Mouse (Mus musculus) heart, postnatal 25 days (tissue): ENCODE measurements at regions not wholly inside any gene's neighbourhood (a gene's known extent, or its start where the extent isn't known, plus 50 kb on each side); places are given as distances from the start of the nearest gene placed in this dataset.

ENCODE experiments used
- DNase-seq: peaks from one replicate; pipeline ENCODE4 v3.0.0; 2022; ENCODE audit warnings: low spot score
- intact Hi-C: fragments of 180-260 bp; cut with DNase I; formaldehyde crosslinking; loops from one replicate; pipeline ENCODE4 v1.15.1; 2025

- DNase-seq, result no peak
- intact Hi-C loops, result no loop called here
Measured at GRCm38 (mm10) chr5:133167576-133167975, 624.4 kb upstream of the Auts2 start.

DNA sequence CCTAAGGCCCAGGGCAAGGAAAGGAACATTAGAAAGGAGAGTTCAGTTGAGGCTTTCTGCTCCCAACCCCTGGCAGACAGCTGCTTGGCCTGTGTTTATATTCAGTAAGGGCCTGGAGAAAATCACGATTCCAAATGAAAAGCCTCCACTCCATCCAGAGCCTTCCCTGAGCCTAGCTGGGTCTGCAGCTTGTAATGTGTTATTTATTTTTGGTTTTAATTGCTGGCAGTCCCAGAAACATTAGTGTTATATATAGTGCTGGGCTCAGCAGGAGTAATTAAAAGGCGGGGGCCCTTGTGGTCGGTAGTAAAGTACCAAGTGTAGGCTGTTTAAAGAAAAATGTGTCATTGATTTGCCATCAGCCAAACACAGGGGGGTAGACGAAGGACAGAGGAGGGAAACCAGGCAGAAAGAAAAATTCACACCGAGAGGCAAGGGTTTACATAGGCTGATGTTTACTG, 623.9 kb upstream of the Auts2 start:
- intact Hi-C loops, result no loop called here
- no peak for DNase-seq

- intact Hi-C loops, result no loop called here
- DNase-seq, result no peak
Measured at GRCm38 (mm10) chr5:133156115-133156857, 613.1 kb upstream of the Auts2 start.

DNA sequence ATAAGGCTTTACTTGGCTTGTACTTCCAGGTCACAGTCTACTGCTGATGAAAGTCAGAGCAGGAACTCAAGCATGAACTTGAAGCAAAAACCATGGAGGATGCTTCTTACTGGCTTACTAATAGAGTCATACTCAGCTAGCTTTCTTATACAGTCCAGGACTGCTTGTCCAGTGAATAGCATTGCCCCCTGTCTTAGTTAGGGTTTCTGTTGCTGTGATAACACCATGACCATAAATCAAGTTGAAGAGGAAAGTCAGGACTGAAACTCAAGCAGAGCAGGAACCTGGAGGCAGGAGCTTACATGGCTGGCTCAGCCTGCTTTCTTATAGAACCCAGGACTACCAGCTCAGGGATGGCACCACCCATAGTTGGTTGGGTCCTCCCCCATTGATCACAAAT, 602.9 kb upstream of the Auts2 start:
- intact Hi-C loops, result no loop called here
- DNase-seq, result no peak

DNA sequence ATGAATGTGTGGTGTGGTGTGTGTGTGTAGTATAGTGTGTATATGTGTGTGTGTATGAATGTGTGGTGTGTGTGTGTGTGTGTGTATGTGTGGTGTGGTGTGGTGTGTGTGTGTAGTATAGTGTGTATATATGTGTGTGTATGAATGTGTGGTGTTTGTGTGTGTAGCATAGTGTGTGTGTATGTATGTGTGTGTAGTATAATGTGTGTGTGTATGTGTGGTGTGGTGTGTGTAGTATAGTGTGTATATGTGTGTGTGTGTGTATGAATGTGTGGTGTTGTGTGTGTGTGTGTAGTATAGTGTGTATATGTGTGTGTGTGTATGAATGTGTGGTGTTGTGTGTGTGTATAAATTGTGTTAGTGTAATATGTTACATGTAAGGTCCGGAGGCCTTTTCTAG, 600.5 kb upstream of the Auts2 start:
- intact Hi-C loops, result no loop called here
- no peak for DNase-seq

GRCm38 (mm10) chr5:133142401-133143115, 599.4 kb upstream of the Auts2 start:
- no peak for DNase-seq
- intact Hi-C loops, result no loop called here

GRCm38 (mm10) chr5:133131042-133131441, 587.9 kb upstream of the Auts2 start:
- intact Hi-C loops, result no loop called here
- DNase-seq, result no peak

DNA sequence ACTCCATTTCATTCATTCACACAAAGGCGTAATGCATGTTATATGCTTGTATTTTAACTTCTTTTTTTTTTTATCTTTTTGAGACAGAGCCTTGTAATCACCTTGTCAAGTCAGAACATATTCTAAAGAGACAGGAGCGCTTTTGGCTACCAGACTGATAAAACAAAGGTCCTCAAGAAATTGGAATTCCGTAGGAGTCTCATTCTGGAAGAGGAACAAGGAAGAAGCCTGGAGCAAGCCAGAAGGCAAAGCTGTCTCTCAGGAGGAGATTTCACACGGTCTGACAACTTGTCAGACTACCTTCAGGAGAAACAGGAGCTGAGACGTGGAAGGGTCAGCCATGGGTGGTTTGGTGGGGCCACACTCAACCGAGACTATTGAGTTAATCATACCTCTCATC, 587.2 kb upstream of the Auts2 start:
- intact Hi-C loops, result no loop called here
- DNase-seq, result no peak

- DNase-seq, result no peak
- intact Hi-C loops, result no loop called here
Measured at GRCm38 (mm10) chr5:133124223-133124622, 581.1 kb upstream of the Auts2 start.

GRCm38 (mm10) chr5:133113946-133114345, 570.8 kb upstream of the Auts2 start:
- no peak for DNase-seq
- intact Hi-C loops, result no loop called here

- intact Hi-C loops, result no loop called here
Measured at GRCm38 (mm10) chr5:133113183-133113582, 570.0 kb upstream of the Auts2 start.

DNA sequence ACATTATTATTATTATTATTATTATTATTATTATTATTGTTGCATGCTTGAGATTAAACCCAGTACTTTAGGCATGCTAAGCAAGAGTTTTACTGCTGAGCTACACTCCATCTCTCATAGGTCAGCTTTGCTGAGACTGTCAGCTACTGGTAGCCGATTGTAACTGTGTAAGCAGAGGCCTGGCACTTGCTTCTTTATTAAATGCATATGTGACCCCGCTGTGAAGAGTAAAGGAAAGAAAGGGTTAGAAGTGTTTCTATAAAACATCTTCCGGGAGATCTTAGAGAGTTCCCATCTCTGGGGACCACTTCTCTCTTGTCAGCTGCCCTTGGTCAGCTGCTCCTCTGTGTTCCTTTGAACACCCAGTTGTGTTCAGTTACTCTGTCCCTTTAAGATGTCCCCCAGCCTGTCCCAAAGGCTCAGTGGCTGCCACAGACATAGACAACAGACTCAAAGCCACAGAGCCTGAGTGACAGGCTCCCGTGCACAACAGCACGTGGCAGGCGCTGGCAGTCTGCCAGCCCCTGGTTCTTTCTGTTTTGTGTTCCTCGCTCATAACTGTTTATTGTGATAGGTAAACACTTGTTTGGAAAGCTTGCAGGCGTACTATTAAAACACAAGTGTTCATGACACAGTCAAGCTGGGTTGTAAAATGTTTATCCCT, 563.7 kb upstream of the Auts2 start:
- DNase-seq, result no peak
- intact Hi-C loops, result no loop called here

More at GRCm38 (mm10) chr5:133113183-133113582, 570.0 kb upstream of the Auts2 start:
- DNase-seq, result no peak

- DNase-seq, result no peak
- intact Hi-C loops, result no loop called here
Measured at GRCm38 (mm10) chr5:133096340-133096739, 553.2 kb upstream of the Auts2 start.

DNA sequence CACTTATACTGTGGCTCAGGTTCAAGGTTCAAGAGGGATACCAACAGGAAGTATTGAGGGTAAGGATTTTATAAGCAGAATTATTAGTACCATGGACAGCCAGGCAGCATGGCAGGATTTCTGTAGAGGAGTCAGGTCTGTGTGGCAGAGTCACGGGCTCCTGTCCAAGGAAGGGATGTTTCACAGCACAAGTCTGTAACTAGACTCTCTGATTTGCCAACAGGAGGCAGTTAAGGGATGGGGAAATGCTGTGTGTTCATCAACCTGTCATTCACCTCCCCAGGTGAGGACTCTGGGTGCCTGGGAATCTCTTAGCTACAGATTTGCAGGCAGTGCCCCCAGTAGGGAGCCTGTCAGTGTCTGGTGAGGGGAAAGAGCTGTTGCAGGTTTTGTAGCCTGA, 541.7 kb upstream of the Auts2 start:
- DNase-seq, result no peak
- intact Hi-C loops, result no loop called here

DNA sequence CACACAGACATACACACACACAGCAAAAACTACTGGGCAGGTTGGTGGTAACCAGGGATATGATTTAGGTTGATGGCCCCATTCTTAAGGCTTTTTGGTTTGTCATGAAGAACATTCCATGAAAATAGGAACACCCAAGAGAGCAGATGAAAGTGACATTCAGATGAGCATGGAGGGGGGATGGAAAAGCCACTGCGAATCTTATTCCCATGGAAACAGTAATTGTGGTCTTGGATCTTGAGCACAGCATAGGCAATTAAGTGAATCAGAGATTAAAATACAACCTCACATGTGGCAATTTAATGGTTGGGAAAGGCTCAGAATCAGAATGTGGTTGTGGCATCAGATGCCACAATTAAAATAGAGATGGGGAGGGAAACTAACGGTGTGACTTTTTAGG, 537.6 kb upstream of the Auts2 start:
- intact Hi-C loops, result no loop called here
- no peak for DNase-seq

DNA sequence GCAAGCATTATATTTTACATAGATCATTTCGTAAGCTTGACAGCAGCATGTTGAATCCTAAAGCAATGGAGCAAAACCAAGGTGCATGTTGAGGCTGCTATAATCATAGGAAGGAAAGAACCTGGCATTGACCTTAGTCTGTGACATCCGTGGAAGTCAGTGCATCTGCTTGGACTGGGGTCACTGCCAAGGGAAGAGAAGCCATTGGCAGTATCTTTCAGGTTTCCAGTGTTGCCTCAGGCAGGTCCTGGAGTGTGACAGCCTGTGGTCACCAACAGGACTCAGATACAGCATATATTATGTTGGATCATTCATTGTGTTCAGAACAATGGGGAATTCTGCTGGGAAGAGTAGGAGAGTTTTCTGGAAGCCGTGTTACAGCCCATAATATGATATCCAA, 535.8 kb upstream of the Auts2 start:
- no peak for DNase-seq
- intact Hi-C loops, result no loop called here

GRCm38 (mm10) chr5:133078390-133078789, 535.2 kb upstream of the Auts2 start:
- intact Hi-C loops, result no loop called here
- DNase-seq, result no peak

- intact Hi-C loops, result no loop called here
- no peak for DNase-seq
Measured at GRCm38 (mm10) chr5:133073317-133073716, 530.2 kb upstream of the Auts2 start.

DNA sequence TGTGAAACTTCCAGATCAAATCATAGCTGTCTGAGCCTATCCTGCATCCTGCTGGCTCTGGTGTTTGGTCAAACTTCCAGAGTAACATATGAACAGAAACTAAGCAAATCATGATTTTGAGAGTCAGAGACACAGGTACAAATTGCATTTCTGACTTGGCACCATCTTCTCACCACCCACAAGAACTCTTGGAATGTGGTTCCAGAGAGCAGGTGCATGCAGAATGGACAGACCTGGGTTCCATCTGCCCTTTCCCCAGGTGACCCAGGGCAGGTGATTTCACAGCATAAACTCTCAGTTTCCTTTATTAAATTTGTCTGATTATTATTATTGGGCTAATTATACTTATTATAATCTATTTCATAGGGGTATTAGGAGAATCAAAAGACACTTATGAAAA, 527.0 kb upstream of the Auts2 start:
- intact Hi-C loops, result no loop called here
- DNase-seq, result no peak

DNA sequence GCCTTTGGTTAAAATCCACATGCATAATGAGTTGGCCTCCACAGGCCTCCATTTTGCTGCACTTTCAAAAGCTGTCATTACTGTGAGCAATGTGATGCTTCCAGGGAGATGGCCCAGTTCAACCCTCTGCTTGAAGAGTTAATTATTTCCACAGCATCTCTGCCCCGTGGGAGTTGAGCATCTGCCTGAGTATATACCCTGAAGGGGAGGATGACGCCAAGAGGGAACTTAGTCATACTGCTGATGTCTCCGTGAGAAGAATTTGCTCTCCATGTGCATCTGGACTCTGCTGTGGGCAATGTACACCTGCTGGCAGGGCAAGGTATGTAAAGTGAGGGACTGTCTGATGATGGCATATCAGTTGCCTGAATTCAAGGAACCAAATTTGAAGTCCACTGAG, 519.3 kb upstream of the Auts2 start:
- no peak for DNase-seq
- intact Hi-C loops, result no loop called here

DNA sequence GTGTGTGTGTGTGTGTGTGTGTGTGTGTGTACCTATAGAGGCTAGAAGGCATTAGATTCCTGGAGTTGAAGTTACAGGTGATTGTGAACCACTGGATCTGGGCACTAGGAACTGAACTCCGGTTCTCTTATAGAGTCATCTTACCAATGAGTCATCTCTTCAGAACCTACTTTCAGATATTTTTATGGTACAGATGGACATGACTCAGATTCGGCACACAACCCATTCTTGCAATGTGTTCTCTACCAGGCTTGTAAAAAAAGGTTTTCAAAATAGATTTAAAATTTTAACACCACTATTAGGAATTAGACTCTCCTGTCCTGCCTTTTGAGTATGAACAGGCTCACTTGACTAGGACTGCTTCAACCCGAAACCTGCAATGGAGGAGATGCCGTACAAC, 504.3 kb upstream of the Auts2 start:
- intact Hi-C loops, result no loop called here

More for the DNA sequence above, 504.3 kb upstream of the Auts2 start:
- no peak for DNase-seq
